Mouse (Mus musculus) hindbrain, embryonic 16.5 days (tissue): Measurements from ENCODE around the gene Hist1h2bb. TPM values are rescaled to one million over a fixed set of nuclear protein-coding genes. Genes with fewer than 3 reads are reported as not detected.

ENCODE experiments used
- ATAC-seq: fragments of 200-750 bp; cut with Nextera tagmentation; 2 replicates; pipeline ENCODE4 v1.8.0; 2017; ENCODE audit warnings: moderate TSS enrichment, moderate library complexity
- H3K27ac ChIP-seq: fragments of 300-500 bp; sonication (generic); 2 replicates; pipeline ENCODE4 v1.5.1; 2014; ENCODE audit warnings: low read depth, mild to moderate bottlenecking, control low read depth, low read length, moderate library complexity
- H3K27me3 ChIP-seq: fragments of 300-500 bp; sonication (generic); replicated peaks from 2 replicates; pipeline ENCODE4 v1.6.1; 2014; ENCODE audit warnings: low read length; ENCODE audit not compliant: control insufficient read depth, insufficient read depth
- H3K36me3 ChIP-seq: fragments of 300-500 bp; sonication (generic); 2 replicates; pipeline ENCODE4 v1.6.1; 2014; ENCODE audit warnings: mild to moderate bottlenecking, low read length, moderate library complexity, mixed read lengths; ENCODE audit not compliant: control insufficient read depth, insufficient read depth
- H3K4me1 ChIP-seq: fragments of 300-500 bp; sonication (generic); 2 replicates; pipeline ENCODE4 v1.6.1; 2014; ENCODE audit warnings: low read depth, low read length; ENCODE audit not compliant: control insufficient read depth, insufficient read depth
- H3K4me2 ChIP-seq: fragments of 300-500 bp; sonication (generic); 2 replicates; pipeline ENCODE4 v1.6.1; 2014; ENCODE audit warnings: mild to moderate bottlenecking, low read length, control low read depth, moderate library complexity
- H3K4me3 ChIP-seq: fragments of 300-500 bp; sonication (generic); 2 replicates; pipeline ENCODE4 v1.5.1; 2014; ENCODE audit warnings: mild to moderate bottlenecking, low read length, control low read depth, moderate library complexity
- H3K9ac ChIP-seq: fragments of 300-500 bp; sonication (generic); 2 replicates; pipeline ENCODE4 v1.6.1; 2014; ENCODE audit warnings: low read depth, mild to moderate bottlenecking, control low read depth, low read length, moderate library complexity
- H3K9me3 ChIP-seq: fragments of 300-500 bp; sonication (generic); 2 replicates; pipeline ENCODE4 v1.6.1; 2014; ENCODE audit warnings: mild to moderate bottlenecking, low read length, moderate library complexity; ENCODE audit not compliant: control insufficient read depth
- WGBS: fragments of 180-500 bp; shearing (Covaris S2); extraction: QIAGEN DNeasy Blood & Tissue Kit; methylation state at CpG from one replicate; pipeline ENCODE4 v1.1.7; 2014; 5-methylcytosine and 5-hydroxymethylcytosine counted together
- polyA plus RNA-seq: library from polyadenylated mRNA; unstranded; fragments of >200 nt; fragmentation: Nextera tagmentation; extraction: Ambion mirVana; gene quantifications from 2 replicates; pipeline ENCODE4 v1.2.1, GENCODE M21; 2015

The Hist1h2bb gene
- polyA plus RNA-seq, 1 experiment from 2014 or later = 0.66 TPM

DNA sequence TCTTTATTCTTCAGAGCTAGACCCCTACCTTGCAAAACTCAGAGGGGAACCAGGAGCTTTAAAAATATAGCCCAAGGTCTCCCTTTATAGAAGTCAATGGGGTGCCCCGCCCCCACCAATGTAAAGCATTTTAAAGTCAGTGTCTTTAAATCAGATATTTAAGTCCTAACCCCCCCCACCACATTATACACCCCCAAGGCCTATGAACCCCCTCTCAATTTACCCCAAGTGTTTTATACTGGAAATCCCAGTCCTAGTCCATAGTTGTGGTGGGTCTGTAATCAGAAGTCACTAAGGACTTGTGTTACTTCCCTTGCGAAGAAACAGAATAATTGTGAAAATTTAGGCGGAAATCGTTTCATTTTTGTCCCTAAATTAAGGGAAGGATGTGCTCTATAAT, 8.5 kb upstream of the Hist1h2bb start:
- 20% methylated on average over 4 of the region's 4 CpGs for WGBS
- Histone ChIP-seq H3K4me2 (peak overlapping the region; percentile 95), H3K27me3 (no peaks in the 10 kb centered on the region), H3K9me3 (no peaks in the 10 kb centered on the region), H3K4me1 (peaks cover 9% of the 10 kb centered on the region), H3K9ac (peak overlapping the region; percentile 64), H3K36me3 (no peaks in the 10 kb centered on the region), H3K4me3 (peak overlapping the region; percentile 53), H3K27ac (peak overlapping the region; percentile 77)
- no peak for ATAC-seq

- peak; percentile 94 for ATAC-seq
- Histone ChIP-seq H3K9ac (peak within 1 kb of the TSS; percentile 64), H3K4me3 (peak within 1 kb of the TSS; percentile 53), H3K27me3 (no peaks in the 10 kb centered on the region), H3K4me2 (peak within 1 kb of the TSS; percentile 95), H3K9me3 (no peaks in the 10 kb centered on the region), H3K27ac (peak within 1 kb of the TSS; percentile 77), H3K36me3 (no peaks in the 10 kb centered on the region), H3K4me1 (peaks cover 9% of the 10 kb centered on the region)
- WGBS = under 1% methylated on average over 31 of the region's 38 CpGs
Measured at GRCm38 (mm10) chr13:23738677-23739068, 7.9 kb upstream of the Hist1h2bb start, which contains the start of gene Hist1h1c. Gene Hist1h1c (plus strand): TSS chr13:23738808.

DNA sequence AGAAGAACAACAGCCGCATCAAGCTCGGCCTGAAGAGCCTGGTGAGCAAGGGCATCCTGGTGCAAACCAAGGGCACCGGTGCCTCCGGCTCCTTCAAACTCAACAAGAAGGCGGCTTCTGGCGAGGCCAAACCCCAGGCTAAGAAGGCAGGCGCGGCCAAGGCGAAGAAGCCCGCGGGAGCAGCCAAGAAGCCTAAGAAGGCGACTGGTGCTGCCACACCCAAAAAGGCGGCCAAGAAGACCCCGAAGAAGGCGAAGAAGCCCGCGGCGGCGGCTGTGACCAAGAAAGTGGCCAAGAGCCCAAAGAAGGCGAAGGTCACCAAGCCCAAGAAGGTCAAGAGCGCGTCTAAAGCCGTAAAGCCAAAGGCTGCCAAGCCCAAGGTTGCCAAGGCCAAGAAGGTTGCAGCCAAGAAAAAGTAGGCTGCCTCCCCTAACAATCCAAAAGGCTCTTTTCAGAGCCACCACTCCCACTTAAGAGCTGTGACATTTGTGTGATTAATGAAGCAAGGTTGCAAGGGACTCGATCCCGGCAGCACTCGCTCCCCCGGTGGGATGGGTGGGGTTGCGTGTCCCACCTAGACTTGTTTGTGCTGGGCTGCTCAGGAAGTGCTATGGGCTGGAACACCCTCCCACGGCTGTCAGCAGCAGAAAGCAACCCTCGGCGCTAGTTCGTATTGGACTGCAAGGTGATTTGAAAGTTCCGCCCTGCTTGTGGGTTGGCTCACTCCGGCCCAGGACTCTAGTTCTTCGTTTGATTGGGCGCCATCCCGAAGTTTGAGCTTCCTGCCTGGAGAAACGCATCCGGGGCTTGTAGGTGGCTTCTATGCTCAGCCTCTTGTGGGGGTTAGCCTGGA, 7.2 kb upstream of the Hist1h2bb start:
- Histone ChIP-seq H3K27me3 (no peaks in the 10 kb centered on the region), H3K4me3 (peak overlapping the region; percentile 53), H3K27ac (peak overlapping the region; percentile 77), H3K9me3 (no peaks in the 10 kb centered on the region), H3K4me1 (peaks cover 9% of the 10 kb centered on the region), H3K36me3 (no peaks in the 10 kb centered on the region), H3K4me2 (peak overlapping the region; percentile 95), H3K9ac (peak overlapping the region; percentile 64)
- ATAC-seq = peak; percentile 96
- under 1% methylated on average over 36 of the region's 39 CpGs for WGBS

DNA sequence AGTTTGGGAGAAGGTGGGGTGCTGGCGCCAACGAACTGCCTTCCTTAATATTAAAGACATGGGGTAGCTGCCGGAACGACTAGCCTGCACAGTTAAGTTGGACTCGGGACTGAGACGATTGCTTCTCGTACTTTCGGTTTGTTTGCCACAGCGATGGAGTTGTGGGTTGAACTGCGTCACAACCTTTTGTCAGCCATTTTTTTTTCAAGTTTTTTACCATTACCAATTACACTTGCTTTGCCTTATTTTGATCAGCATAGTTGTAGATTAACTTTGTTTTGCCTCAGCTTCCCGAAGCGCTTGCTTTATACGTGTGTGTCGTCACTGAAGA, 6.6 kb upstream of the Hist1h2bb start:
- Histone ChIP-seq H3K9ac (peak overlapping the region; percentile 64), H3K4me3 (peak overlapping the region; percentile 53), H3K27ac (peak overlapping the region; percentile 77), H3K4me1 (peaks cover 9% of the 10 kb centered on the region), H3K9me3 (no peaks in the 10 kb centered on the region), H3K4me2 (peak overlapping the region; percentile 95), H3K36me3 (no peaks in the 10 kb centered on the region), H3K27me3 (no peaks in the 10 kb centered on the region)
- WGBS = 1% methylated on average over 14 of the region's 14 CpGs
- peak; percentile 53; the same call in 1 of the 2 replicates for ATAC-seq

DNA sequence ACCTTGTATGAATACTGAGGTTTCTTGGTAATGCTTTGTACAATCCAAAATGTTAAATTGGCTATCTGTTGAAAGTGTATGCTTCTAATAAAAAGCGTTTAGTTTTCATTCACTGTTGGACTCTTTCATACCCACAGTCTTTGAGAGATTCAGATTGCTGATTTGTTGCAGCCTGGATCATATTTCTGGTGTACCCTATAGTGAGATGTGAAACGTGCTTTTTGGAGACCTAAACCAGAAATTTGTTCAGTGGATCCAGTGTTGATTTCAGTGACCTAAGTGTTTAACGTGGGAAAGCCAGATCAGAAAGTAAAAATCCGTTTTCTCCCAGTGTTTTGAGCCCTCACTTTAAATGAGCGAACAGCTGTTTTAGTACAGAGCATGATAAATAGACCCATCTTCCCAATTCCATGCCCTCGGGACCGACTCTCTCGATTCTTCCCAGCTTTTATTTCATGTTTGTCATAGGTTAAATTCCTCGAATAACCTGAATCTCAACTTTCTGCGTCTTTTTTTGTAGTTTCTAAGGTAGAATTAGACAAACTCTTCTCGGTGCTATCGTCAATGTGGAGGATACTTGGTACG, 6.2 kb upstream of the Hist1h2bb start:
- Histone ChIP-seq H3K9ac (peak overlapping the region; percentile 64), H3K36me3 (no peaks in the 10 kb centered on the region), H3K27ac (peak overlapping the region; percentile 77), H3K4me1 (peaks cover 9% of the 10 kb centered on the region), H3K4me2 (peak overlapping the region; percentile 95), H3K27me3 (no peaks in the 10 kb centered on the region), H3K9me3 (no peaks in the 10 kb centered on the region), H3K4me3 (peak overlapping the region; percentile 53)
- WGBS = 31% methylated on average over 13 of the region's 13 CpGs
- ATAC-seq = peak; percentile 1; the same call in 1 of the 2 replicates

DNA sequence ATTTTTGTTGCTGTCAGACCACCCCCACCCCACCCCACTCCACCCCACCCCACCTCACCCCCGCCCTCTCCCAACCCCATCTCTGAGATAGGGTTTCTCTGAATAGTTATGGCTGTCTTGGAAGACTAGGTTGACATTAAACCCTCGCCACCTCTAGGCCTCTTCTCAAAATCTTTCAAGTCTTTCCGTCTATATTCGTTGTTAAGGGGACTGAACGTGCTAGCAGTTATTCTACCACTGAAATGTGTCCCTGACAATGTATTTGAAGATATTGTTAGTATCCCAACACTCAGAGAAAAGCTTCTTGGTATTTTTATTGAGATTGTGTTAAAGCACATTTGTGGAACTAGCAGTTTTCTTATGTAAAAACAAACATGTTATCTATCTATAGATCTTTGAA, 5.6 kb upstream of the Hist1h2bb start:
- no peaks in the 10 kb centered on the region for H3K27me3 ChIP-seq
- H3K4me1 ChIP-seq = peaks cover 13% of the 10 kb centered on the region
- H3K9ac ChIP-seq = no peak overlapping the region
- no peak overlapping the region for H3K4me3 ChIP-seq
- H3K9me3 ChIP-seq = no peaks in the 10 kb centered on the region
- ATAC-seq = no peak
- H3K36me3 ChIP-seq = no peaks in the 10 kb centered on the region
- peak overlapping the region; percentile 95 for H3K4me2 ChIP-seq
- no peak overlapping the region for H3K27ac ChIP-seq
- WGBS = 71% methylated on average over 5 of the region's 5 CpGs

- no peaks in the 10 kb centered on the region for H3K27me3 ChIP-seq
- no peaks in the 10 kb centered on the region for H3K9me3 ChIP-seq
- H3K36me3 ChIP-seq = no peaks in the 10 kb centered on the region
- H3K9ac ChIP-seq = no peak overlapping the region
- H3K27ac ChIP-seq = no peak overlapping the region
- H3K4me3 ChIP-seq = no peak overlapping the region
- ATAC-seq = no peak
- peaks cover 14% of the 10 kb centered on the region for H3K4me1 ChIP-seq
- no peak overlapping the region for H3K4me2 ChIP-seq
Measured at GRCm38 (mm10) chr13:23742007-23742406, 4.5 kb upstream of the Hist1h2bb start.

- ATAC-seq = no peak
- 88% methylated on average over 5 of the region's 5 CpGs for WGBS
- Histone ChIP-seq H3K4me1 (peaks cover 17% of the 10 kb centered on the region), H3K4me2 (no peak overlapping the region), H3K9me3 (no peaks in the 10 kb centered on the region), H3K9ac (no peak overlapping the region), H3K27me3 (no peaks in the 10 kb centered on the region), H3K36me3 (no peaks in the 10 kb centered on the region), H3K4me3 (no peak overlapping the region), H3K27ac (no peak overlapping the region)
Measured at GRCm38 (mm10) chr13:23743215-23743614, 3.3 kb upstream of the Hist1h2bb start.

DNA sequence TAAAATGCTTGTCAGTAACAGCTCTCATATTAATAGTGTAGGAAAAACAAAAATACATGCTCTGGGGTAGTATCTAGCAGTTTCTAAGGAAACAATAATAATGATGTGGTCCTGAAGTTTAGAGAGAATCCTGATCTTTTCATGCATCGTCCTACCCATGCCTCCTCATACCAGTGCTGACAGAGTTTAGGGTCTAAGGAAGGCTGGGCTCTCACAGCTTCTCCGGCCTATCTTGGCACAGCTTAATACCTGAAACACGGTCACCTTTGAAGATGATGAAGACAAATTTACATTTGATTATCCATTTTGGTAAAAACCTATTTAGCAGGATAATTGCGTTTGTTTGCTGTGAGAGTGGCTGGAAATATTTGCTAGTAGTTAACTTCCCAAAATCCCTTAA, 2.6 kb upstream of the Hist1h2bb start:
- Histone ChIP-seq H3K36me3 (no peaks in the 10 kb centered on the region), H3K4me3 (no peak overlapping the region), H3K27ac (no peak overlapping the region), H3K4me2 (no peak overlapping the region), H3K4me1 (peaks cover 17% of the 10 kb centered on the region), H3K27me3 (no peaks in the 10 kb centered on the region), H3K9me3 (no peaks in the 10 kb centered on the region), H3K9ac (no peak overlapping the region)
- WGBS = 45% methylated on average over 4 of the region's 4 CpGs
- ATAC-seq = no peak
